Mouse (Mus musculus): ENCODE results near the gene 6330403K07Rik.

6330403K07Rik gene

GRCm38 (mm10) chr11:70982557-70983228, 50.6 kb downstream of the 6330403K07Rik start, which contains the start of gene C1qbp:
TSS of gene C1qbp (minus strand) at chr11:70983026.
- DNase-seq, result peak; percentile 96

GRCm38 (mm10) chr11:70982030-70982429, 51.3 kb downstream of the 6330403K07Rik start:
- DNase-seq, result no peak
